Comparison of ENCODE assay signal across 8 mouse cellular contexts in genomic region chr15:84754987-84755386, GRCm38 (mm10). TPM values are rescaled to one million over a fixed set of nuclear protein-coding genes. Genes with fewer than 3 reads are reported as not detected.
DNase-seq lines count a peak whose midpoint lies in the region; ATAC-seq and TF ChIP-seq lines count a peak whose summit lies in the region.

No protein-coding gene starts in this region.

- no peaks in the 10 kb centered on the region for H3K9me3 ChIP-seq in CH12.LX (replicated peaks; ENCODE audit: low read length)
- H3K9me3 ChIP-seq in embryonic facial prominence, embryonic 14.5 days (ENCODE audit: control insufficient read depth, low read length): no peaks in the 10 kb centered on the region
- no peaks in the 10 kb centered on the region for H3K9me3 ChIP-seq in heart, embryonic 15.5 days (replicated peaks)
- H3K9me3 ChIP-seq in liver, postnatal 0 days (ENCODE audit: low read length): no peaks in the 10 kb centered on the region
- no peaks in the 10 kb centered on the region for H3K9me3 ChIP-seq in neural tube, embryonic 14.5 days (ENCODE audit: control insufficient read depth, low read length)

- WGBS in embryonic facial prominence, embryonic 14.5 days: 20% methylated on average over 3 of the region's 3 CpGs
- WGBS in heart, embryonic 15.5 days: 10% methylated on average over 3 of the region's 3 CpGs
- 5% methylated on average over 3 of the region's 3 CpGs for whole genome bisulfite sequencing in liver, postnatal 0 days (ENCODE audit: insufficient replicate concordance)
- WGBS in neural tube, embryonic 14.5 days: 12% methylated on average over 3 of the region's 3 CpGs

- peak; percentile 71; the same call in 1 of the 2 replicates for ATAC-seq in embryonic facial prominence, embryonic 14.5 days (ENCODE audit: low read depth)
- peak; percentile 82 for ATAC-seq in heart, embryonic 15.5 days (replicated peaks; ENCODE audit: insufficient number of reproducible peaks, insufficient read depth, low FRiP score, low read depth)
- no peak; the same call in 1 of the 2 replicates for ATAC-seq in liver, postnatal 0 days
- peak; percentile 58; the same call in 1 of the 2 replicates for ATAC-seq in neural tube, embryonic 14.5 days (ENCODE audit: low read depth)

- H3K27me3 ChIP-seq in CH12.LX (replicated peaks): peaks cover 32% of the 10 kb centered on the region
- peaks cover 5% of the 10 kb centered on the region for H3K27me3 ChIP-seq in embryonic facial prominence, embryonic 14.5 days (replicated peaks; ENCODE audit: control insufficient read depth, insufficient read depth, low read length)
- H3K27me3 ChIP-seq in heart, embryonic 15.5 days: peaks cover 14% of the 10 kb centered on the region
- peaks cover 7% of the 10 kb centered on the region; the same call in 1 of the 2 replicates for H3K27me3 ChIP-seq in liver, postnatal 0 days (ENCODE audit: insufficient read depth, low read length)
- H3K27me3 ChIP-seq in neural tube, embryonic 14.5 days (ENCODE audit: control insufficient read depth, insufficient read depth, low read length): no peaks in the 10 kb centered on the region

- DNase-seq in CH12.LX (ENCODE audit: extremely low read depth): peak; percentile 51
- DNase-seq in adrenal gland, postnatal 4 days (ENCODE audit: low spot score in 2 of 2): peak; percentile 42 to 59
- peak; percentile 52 for DNase-seq in embryonic facial prominence, embryonic 14.5 days (ENCODE audit: low spot score)
- peak; percentile 47 to 84 for DNase-seq in kidney, postnatal 36 days
- peak; percentile 76 for DNase-seq in liver, postnatal 0 days
- peak; percentile 83 for DNase-seq in testis, postnatal 10 days (ENCODE audit: low spot score)

- no peak overlapping the region for H3K4me3 ChIP-seq in CH12.LX (replicated peaks in 1 of 3; ENCODE audit: low read depth in 2 of 3, low read length in 2 of 3, poor library complexity in 1 of 3)
- H3K4me3 ChIP-seq in embryonic facial prominence, embryonic 14.5 days (ENCODE audit: low read depth, low read length): no peak overlapping the region
- H3K4me3 ChIP-seq in heart, embryonic 15.5 days: no peak overlapping the region
- no peak overlapping the region for H3K4me3 ChIP-seq in liver, postnatal 0 days (ENCODE audit: low read depth, low read length)
- H3K4me3 ChIP-seq in neural tube, embryonic 14.5 days (ENCODE audit: low read depth, low read length): no peak overlapping the region

- dilution Hi-C loops in CH12.LX (cut with MboI; ENCODE audit: extremely low pct_ligation_motif_present, extremely low pct_unique_long_range_greater_than_20kb, low sequenced_read_pairs): no loop called here

- TF ChIP-seq POLR2A in CH12.LX (IDR thresholded peaks at IDR 0.05; ENCODE audit: low read depth, low read length): no peak

- no peak overlapping the region for H3K4me2 ChIP-seq in CH12.LX (ENCODE audit: insufficient read depth, low read depth, poor library complexity, severe bottlenecking)
- no peak overlapping the region for H3K4me2 ChIP-seq in embryonic facial prominence, embryonic 14.5 days (ENCODE audit: low read depth, low read length)
- no peak overlapping the region for H3K4me2 ChIP-seq in heart, embryonic 15.5 days
- H3K4me2 ChIP-seq in liver, postnatal 0 days (ENCODE audit: low read depth, low read length): no peak overlapping the region
- no peak overlapping the region for H3K4me2 ChIP-seq in neural tube, embryonic 14.5 days (ENCODE audit: low read depth, low read length)

- no peaks in the 10 kb centered on the region for H3K79me2 ChIP-seq in CH12.LX (replicated peaks; ENCODE audit: control insufficient read depth, extremely low read depth, insufficient read depth, poor library complexity, severe bottlenecking)

- TF ChIP-seq EP300 in CH12.LX (IDR thresholded peaks at IDR 0.05; ENCODE audit: low read length): no peak
- TF ChIP-seq EP300 in liver, postnatal 0 days (IDR thresholded peaks at IDR 0.05; ENCODE audit: low read depth): no peak

- H3K27ac ChIP-seq in CH12.LX (ENCODE audit: insufficient read depth, low read depth): no peak overlapping the region
- H3K27ac ChIP-seq in embryonic facial prominence, embryonic 14.5 days (replicated peaks; ENCODE audit: low read depth, low read length): no peak overlapping the region
- H3K27ac ChIP-seq in heart, embryonic 15.5 days: no peak overlapping the region
- no peak overlapping the region for H3K27ac ChIP-seq in liver, postnatal 0 days (ENCODE audit: low read depth)
- no peak overlapping the region for H3K27ac ChIP-seq in neural tube, embryonic 14.5 days (ENCODE audit: low read depth, low read length)

- peak; percentile 75 to 91 for TF ChIP-seq CTCF in CH12.LX (conservative IDR thresholded peaks at IDR 0.05 in 1 of 2, IDR thresholded peaks at IDR 0.05 in 1 of 2; ENCODE audit: low read depth in 2 of 2, low read length in 2 of 2)
- TF ChIP-seq CTCF in liver, postnatal 0 days (IDR thresholded peaks at IDR 0.05; ENCODE audit: low read depth): peak; percentile 92

- peaks cover 0 to 4% of the 10 kb centered on the region in 2 experiments; a peak in 1 of 4 replicates for H3K4me1 ChIP-seq in CH12.LX (ENCODE audit: control insufficient read depth in 1 of 2, insufficient read depth in 2 of 2)
- peaks cover 5% of the 10 kb centered on the region; the same call in 1 of the 2 replicates for H3K4me1 ChIP-seq in embryonic facial prominence, embryonic 14.5 days (ENCODE audit: control insufficient read depth, insufficient read depth, low read length)
- H3K4me1 ChIP-seq in heart, embryonic 15.5 days (replicated peaks): peaks cover 9% of the 10 kb centered on the region; the same call in 1 of the 2 replicates
- no peaks in the 10 kb centered on the region for H3K4me1 ChIP-seq in liver, postnatal 0 days (ENCODE audit: insufficient read depth)
- H3K4me1 ChIP-seq in neural tube, embryonic 14.5 days (ENCODE audit: control insufficient read depth, insufficient read depth, low read length): peaks cover 13% of the 10 kb centered on the region

- H3K9ac ChIP-seq in CH12.LX (ENCODE audit: insufficient read depth, low read depth): no peak overlapping the region
- H3K9ac ChIP-seq in embryonic facial prominence, embryonic 14.5 days (ENCODE audit: low read depth, low read length): no peak overlapping the region
- no peak overlapping the region for H3K9ac ChIP-seq in heart, embryonic 15.5 days
- H3K9ac ChIP-seq in liver, postnatal 0 days (replicated peaks): no peak overlapping the region
- no peak overlapping the region for H3K9ac ChIP-seq in neural tube, embryonic 14.5 days (replicated peaks; ENCODE audit: low read depth, low read length)

- TF ChIP-seq RAD21 in CH12.LX (IDR thresholded peaks at IDR 0.05; ENCODE audit: low read depth, low read length): peak; percentile 87

- in situ Hi-C loops in CH12.LX (cut with MboI; ENCODE audit: low pct_ligation_motif_present, low pct_unique_long_range_greater_than_20kb, low sequenced_read_pairs): loop anchor here (10.0 kb wide), 1 partner anchor 170 kb away; the partner anchor contains the start of genes Gm29666 and Nup50

- H3K36me3 ChIP-seq in CH12.LX (replicated peaks in 1 of 2; ENCODE audit: control insufficient read depth in 1 of 2, insufficient read depth in 1 of 2, low read length in 1 of 2): no peaks in the 10 kb centered on the region
- no peaks in the 10 kb centered on the region for H3K36me3 ChIP-seq in embryonic facial prominence, embryonic 14.5 days (ENCODE audit: control insufficient read depth, insufficient read depth, low read length)
- no peaks in the 10 kb centered on the region for H3K36me3 ChIP-seq in heart, embryonic 15.5 days
- no peaks in the 10 kb centered on the region for H3K36me3 ChIP-seq in liver, postnatal 0 days (replicated peaks; ENCODE audit: insufficient read depth, low read length)
- no peaks in the 10 kb centered on the region for H3K36me3 ChIP-seq in neural tube, embryonic 14.5 days (ENCODE audit: control insufficient read depth, insufficient read depth, low read length)

TF ChIP-seq in CH12.LX, 34 proteins besides CTCF, POLR2A, EP300 and RAD21:
- TF ChIP-seq RCOR1 (conservative IDR thresholded peaks at IDR 0.05; ENCODE audit: low read depth, low read length) (no peak), TBP (conservative IDR thresholded peaks at IDR 0.05; ENCODE audit: low read depth, low read length) (no peak), ETS1 (conservative IDR thresholded peaks at IDR 0.05; ENCODE audit: low read depth, low read length) (no peak), MAZ (IDR thresholded peaks at IDR 0.05; ENCODE audit: low read depth, low read length) (peak; percentile 75; the same call in 1 of the 2 replicates), USF1 (IDR thresholded peaks at IDR 0.05; ENCODE audit: low read depth, low read length) (no peak), SMC3 (IDR thresholded peaks at IDR 0.05; ENCODE audit: low read depth, low read length) (peak; percentile 78), JUND (conservative IDR thresholded peaks at IDR 0.05; ENCODE audit: low read depth, low read length) (no peak), USF2 (conservative IDR thresholded peaks at IDR 0.05; ENCODE audit: low read depth, low read length) (no peak), POLR2AphosphoS2 (IDR thresholded peaks at IDR 0.05; ENCODE audit: low read depth, low read length) (no peak), MAX (IDR thresholded peaks at IDR 0.05; ENCODE audit: low read length) (no peak), MYC (IDR thresholded peaks at IDR 0.05; ENCODE audit: low read depth, low read length) (no peak), CHD1 (IDR thresholded peaks at IDR 0.05; ENCODE audit: low read depth, low read length) (no peak), NELFE (IDR thresholded peaks at IDR 0.05; ENCODE audit: low read depth, low read length) (peak; percentile 34; the same call in 1 of the 2 replicates)

RNA-seq across cellular contexts. Expression of gene Arhgap8, which starts 35.1 kb away (rescaled TPM):
- total RNA-seq in CH12.LX (2012; rRNA removed) (0.08 TPM in 1 of 2 replicates, not detected in the other), CH12.LX (2014; rRNA removed) (not detected in 2 replicates)
- polyA plus RNA-seq in CH12.LX (2012; ENCODE audit: insufficient read length, low read depth): not detected in 2 replicates
- 1 to 10 TPM; 2.1 to 2.3 TPM for total RNA-seq in adrenal gland, postnatal 4 days (2021)
- polyA plus RNA-seq in embryonic facial prominence, embryonic 14.5 days (2014; fragmentation: Nextera tagmentation; extraction: Ambion mirVana): 3.1 and 4.6 TPM in 2 replicates
- polyA plus RNA-seq in heart, embryonic 15.5 days (2015; fragmentation: Nextera tagmentation; extraction: Ambion mirVana): 3.5 and 8.6 TPM in 2 replicates
- 0.19 and 0.58 TPM in 2 replicates for polyA plus RNA-seq in liver, postnatal 0 days (2015; fragmentation: Nextera tagmentation; extraction: Ambion mirVana)
- 2.5 and 2.8 TPM in 2 replicates for polyA plus RNA-seq in neural tube, embryonic 14.5 days (2014; fragmentation: Nextera tagmentation; extraction: Ambion mirVana)
